Mouse (Mus musculus) adipocyte (in vitro differentiated cells): ENCODE results near the gene 1700017B05Rik.
"Not testable (repeated sequence)": the region's sequence is repeated elsewhere in the genome, so short reads cannot be mapped to it uniquely, and the experiment has no call there.

Source experiments
- DNase-seq: peaks from one replicate; pipeline ENCODE4 v3.0.0-alpha.2; 2016; ENCODE audit warnings: low spot score

Gene 1700017B05Rik

GRCm38 (mm10) chr9:57261913-57262794 is at the start of gene 1700017B05Rik:
Gene 1700017B05Rik (minus strand): TSS chr9:57262612.
- peak; percentile 75 for DNase-seq

DNA sequence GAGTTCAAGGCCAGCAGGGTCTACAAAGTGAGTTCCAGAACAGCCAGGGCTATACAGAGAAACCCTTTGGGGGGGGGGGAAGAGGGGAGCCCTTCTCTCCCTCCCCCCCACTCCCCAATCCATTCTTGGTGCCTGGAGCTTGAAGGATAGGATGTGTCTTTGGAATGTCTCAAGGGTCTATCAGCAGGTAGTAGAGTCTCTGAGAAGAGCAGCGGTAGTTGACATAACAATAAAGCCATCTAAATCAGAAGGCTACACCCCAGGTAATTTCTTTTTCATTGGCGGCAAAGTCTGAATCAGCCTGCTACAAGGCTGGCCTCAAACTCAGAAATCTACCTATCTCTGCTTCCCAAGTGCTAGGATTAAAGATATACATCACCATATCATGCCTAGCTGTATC is 48.5 kb upstream of the 1700017B05Rik start:
- no peak for DNase-seq

GRCm38 (mm10) chr9:57309353-57309752 is 46.9 kb upstream of the 1700017B05Rik start:
- DNase-seq = no peak

- no peak for DNase-seq
Measured at GRCm38 (mm10) chr9:57307456-57307855, 45.0 kb upstream of the 1700017B05Rik start.

- DNase-seq = not testable (repeated sequence)
Measured at GRCm38 (mm10) chr9:57304716-57305115, 42.3 kb upstream of the 1700017B05Rik start.

- DNase-seq = no peak
Measured at GRCm38 (mm10) chr9:57304251-57304650, 41.8 kb upstream of the 1700017B05Rik start.

DNA sequence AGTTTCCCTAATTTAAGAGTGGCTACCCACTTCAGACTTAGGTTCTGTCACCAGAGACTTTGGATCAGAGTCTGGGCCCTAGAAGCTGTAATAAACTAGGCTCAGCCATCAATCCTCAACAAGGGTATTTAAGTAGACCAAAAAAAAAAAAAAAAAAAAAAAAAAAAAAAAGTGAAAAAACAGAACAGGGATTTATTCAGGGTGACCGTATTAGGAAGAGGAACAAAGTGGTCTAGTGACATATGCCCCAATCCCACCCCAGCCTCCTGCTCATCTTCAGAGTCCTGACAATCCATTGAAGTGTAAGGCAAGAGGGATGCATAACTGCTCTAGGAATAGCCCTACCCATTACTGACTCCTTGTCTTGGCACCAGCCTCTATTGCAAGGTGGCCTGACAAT is 40.9 kb upstream of the 1700017B05Rik start:
- no peak for DNase-seq

- DNase-seq = peak; percentile 60
Measured at GRCm38 (mm10) chr9:57300825-57301224, 38.4 kb upstream of the 1700017B05Rik start.

DNA sequence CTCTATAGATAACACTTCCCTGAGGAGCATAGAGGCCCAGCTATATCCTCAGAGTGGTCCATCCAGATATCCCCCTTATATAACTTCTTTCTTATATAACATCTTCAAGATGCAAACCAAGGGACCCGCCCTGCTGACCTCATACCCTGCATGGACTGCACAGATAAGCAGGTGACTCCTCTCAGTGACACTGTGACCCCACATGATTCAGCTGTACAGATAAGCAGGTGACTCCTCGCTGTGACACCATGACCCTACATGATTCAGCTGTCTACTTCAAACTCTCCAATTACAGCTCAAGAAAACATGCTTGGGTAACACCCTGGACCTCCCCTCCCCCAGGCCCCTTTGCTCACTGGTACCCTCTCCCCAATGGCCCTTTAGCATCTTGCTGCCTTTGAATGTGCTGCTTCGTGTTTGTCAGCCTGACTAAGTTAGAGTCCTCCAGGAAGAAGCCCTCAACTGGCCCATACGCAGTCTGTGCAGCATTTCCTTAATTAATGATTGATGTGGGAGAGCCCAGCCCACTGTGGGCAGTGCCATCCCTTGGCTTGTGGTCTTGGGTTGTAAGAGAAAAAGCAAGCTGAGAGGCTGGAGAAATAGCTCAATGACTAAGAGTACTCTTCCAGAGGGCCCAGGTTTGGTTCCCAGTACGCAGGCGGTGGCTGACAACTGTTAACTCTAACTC is 37.5 kb upstream of the 1700017B05Rik start:
- DNase-seq = no peak

DNA sequence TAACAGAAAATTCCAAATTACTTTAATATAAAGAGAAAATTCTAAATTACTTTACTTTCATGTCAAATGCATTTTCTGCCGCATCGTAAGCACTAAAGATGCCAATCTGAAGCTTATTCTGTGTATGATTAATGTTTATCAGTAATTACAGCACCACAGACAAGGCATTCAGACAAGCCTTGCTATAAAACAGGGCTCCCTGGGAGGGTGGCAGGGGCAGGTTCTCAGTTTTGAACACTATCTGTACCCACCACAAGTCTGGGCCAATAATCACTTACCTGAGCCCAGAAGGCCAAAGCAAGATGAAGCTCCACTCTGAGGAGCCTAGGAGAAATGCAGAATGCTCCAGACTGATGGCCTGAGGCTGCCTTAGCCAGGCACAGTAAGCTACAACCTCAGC is 35.5 kb upstream of the 1700017B05Rik start:
- DNase-seq = no peak

- peak; percentile 86 for DNase-seq
Measured at GRCm38 (mm10) chr9:57296277-57296676, 33.9 kb upstream of the 1700017B05Rik start.

- DNase-seq = peak; percentile 76
Measured at GRCm38 (mm10) chr9:57295666-57296065, 33.3 kb upstream of the 1700017B05Rik start.

DNA sequence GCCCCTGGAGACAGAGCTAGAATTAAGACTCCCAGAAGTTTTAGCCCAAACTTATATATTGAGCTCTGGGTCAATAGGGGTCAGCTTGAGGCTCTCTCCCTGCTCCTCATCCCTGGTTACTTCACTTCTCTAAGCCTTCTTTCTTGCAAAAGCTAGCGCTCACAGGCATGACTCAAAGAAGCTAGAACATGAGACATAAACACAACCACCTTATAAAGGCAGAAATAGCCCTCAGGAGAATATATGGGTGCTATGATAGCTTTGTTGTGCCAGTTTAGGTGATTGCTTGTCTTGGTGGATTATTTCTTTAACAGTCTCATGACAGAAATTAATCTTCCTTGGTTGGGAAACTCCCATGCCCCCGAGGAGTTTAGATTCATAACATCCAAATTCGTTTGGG is 32.5 kb upstream of the 1700017B05Rik start:
- DNase-seq = no peak

GRCm38 (mm10) chr9:57287183-57287582 is 24.8 kb upstream of the 1700017B05Rik start:
- DNase-seq = no peak

DNA sequence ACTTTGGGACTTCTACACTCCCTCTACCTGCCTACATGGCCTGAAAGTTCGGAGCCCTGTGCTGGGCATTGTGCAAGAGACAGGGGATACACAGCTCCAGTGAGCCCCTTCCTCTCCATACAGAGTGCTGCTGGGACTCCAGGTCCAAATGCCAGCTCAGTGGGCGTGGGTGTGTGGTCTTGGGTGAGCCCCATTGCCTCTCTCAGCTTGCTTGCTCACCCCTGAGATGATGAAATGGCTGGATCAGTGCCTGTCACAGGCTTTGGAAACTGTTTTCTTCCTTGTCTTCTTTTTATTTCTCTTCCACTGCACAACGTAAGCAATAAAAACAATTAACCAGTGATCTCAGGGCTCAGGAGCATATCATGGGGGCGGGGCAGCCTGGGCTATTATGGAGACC is 20.9 kb upstream of the 1700017B05Rik start:
- DNase-seq = peak; percentile 78

- peak; percentile 73 for DNase-seq
Measured at GRCm38 (mm10) chr9:57282686-57283085, 20.3 kb upstream of the 1700017B05Rik start.

- DNase-seq = no peak
Measured at GRCm38 (mm10) chr9:57281549-57281948, 19.1 kb upstream of the 1700017B05Rik start.

- DNase-seq = no peak
Measured at GRCm38 (mm10) chr9:57279441-57279840, 17.0 kb upstream of the 1700017B05Rik start.

GRCm38 (mm10) chr9:57278268-57278667 is 15.9 kb upstream of the 1700017B05Rik start:
- no peak for DNase-seq

- peak; percentile 85 for DNase-seq
Measured at GRCm38 (mm10) chr9:57276311-57276710, 13.9 kb upstream of the 1700017B05Rik start.

DNA sequence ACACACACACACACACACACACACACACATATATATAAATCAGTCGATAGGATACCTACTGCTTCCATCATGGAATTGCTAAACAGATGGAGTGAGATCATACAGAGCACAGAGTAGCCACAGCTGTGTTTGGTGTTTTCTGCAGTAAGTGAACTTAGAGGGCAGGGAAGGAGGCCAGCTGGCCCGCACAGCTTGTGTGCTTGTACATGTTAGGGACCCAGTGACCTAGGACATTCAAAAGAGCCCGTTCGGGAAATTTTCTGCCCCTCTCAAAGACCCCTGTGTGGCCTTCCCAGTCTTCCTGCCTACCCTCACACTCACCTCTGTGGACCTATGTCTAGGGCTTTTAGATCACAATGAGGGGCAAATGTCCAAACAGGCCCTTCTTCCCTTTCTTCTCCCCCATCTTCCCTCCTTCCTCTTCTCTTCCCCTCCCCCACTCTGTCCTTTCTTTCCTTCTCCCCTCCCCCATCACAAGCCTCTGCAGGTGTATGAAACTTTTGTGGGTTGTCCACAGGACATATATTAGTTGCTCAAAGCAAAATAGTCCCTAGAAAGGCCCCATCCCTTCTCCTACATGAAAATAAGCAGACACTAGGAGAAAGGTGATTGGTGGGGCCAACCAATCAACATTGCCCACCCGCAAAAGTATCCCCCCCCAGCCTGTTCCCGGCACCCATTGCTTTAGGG is 11.5 kb upstream of the 1700017B05Rik start:
- DNase-seq = peak; percentile 79
